Mouse (Mus musculus) testis, adult 2 months (tissue): Measurements from ENCODE around the gene Gm29666.

Source experiments
- CTCF ChIP-seq: fragments of 200-500 bp; IDR thresholded peaks from 2 replicates; pipeline ENCODE4 v1.5.1; 2012; ENCODE audit warnings: low read depth, mild to moderate bottlenecking, inconsistent platforms, low read length, moderate library complexity; ENCODE audit not compliant: control insufficient read depth, insufficient read depth, insufficient replicate concordance
- POLR2A ChIP-seq: fragments of 200-500 bp; IDR thresholded peaks from 2 replicates; pipeline ENCODE4 v1.6.1; 2012; ENCODE audit warnings: low read depth, mild to moderate bottlenecking, inconsistent platforms, low read length, moderate library complexity; ENCODE audit not compliant: control insufficient read depth

DNA sequence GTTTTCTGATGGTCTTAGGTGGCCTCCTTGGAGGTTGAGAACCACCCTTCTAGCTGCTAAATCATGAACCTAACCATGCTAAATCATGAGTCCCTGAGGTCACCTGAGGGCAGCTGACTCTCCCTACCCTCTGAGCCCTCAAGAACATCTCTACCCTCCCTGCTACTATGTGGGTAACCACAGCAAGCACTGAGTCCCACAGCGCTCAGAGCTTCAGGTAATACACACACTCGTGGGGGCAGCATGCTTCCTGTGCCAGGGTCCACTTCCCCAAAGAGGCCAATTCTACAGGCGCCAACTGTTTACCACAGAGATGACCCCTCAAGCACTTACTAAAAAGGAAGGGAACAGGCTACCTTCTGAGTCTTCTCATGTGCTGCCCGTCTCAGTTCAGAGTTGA lies 48.7 kb upstream of the Gm29666 start:
- no peak for TF ChIP-seq CTCF
- TF ChIP-seq POLR2A: no peak
